Mouse (Mus musculus): ENCODE results near the gene Erlin1. TPM values are rescaled to one million over a fixed set of nuclear protein-coding genes. Genes with fewer than 3 reads are reported as not detected.

Gene Erlin1
- polyA plus RNA-seq (2014; fragmentation: Illumina TruSeq; extraction: RNeasy Lipid Tissue Mini Kit (QIAGEN cat#74804); ENCODE audit: low read depth, low replicate concordance) = 37.9 TPM

DNA sequence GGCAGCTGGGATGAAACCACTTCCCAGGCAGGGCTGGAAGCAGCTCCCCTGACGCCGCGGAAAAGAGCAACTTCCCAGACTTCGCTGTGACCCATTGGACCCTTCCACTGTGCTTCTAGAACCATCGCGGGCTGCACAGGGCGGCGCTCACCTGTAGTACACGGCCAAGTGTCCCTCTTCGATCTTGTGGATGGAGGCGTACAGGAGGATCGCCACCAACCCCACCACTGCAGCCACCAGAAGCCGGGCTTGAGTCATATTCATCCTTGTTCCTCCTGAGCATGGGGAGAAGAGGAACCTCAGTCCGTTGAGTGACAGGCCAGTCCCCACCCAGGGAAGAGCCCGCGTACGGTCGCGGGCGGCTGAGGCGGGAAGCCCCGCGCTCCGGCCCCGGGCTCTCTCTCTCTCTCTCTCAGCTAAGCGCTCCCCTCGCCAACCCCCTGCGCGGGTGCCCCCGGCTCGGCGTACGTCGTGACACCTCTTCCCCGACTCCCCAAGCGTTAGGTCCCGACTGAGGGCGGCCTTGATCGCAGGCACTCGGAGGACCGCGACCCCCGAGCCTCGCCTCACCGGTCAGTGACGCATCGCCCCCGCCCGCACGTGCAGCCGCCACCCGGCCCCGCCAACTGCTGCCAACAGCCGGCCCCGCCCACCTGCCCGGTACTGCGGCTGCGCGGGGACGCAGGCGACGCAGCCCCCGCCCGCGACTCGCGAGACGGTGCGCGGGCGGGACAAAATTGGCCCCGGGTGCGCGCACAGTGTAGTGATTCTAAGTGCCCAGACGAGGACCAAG lies at the start of gene Erlin1:
TSS of gene Erlin1 (minus strand) at position 665 of the 793 bp plus-strand sequence.

DNA sequence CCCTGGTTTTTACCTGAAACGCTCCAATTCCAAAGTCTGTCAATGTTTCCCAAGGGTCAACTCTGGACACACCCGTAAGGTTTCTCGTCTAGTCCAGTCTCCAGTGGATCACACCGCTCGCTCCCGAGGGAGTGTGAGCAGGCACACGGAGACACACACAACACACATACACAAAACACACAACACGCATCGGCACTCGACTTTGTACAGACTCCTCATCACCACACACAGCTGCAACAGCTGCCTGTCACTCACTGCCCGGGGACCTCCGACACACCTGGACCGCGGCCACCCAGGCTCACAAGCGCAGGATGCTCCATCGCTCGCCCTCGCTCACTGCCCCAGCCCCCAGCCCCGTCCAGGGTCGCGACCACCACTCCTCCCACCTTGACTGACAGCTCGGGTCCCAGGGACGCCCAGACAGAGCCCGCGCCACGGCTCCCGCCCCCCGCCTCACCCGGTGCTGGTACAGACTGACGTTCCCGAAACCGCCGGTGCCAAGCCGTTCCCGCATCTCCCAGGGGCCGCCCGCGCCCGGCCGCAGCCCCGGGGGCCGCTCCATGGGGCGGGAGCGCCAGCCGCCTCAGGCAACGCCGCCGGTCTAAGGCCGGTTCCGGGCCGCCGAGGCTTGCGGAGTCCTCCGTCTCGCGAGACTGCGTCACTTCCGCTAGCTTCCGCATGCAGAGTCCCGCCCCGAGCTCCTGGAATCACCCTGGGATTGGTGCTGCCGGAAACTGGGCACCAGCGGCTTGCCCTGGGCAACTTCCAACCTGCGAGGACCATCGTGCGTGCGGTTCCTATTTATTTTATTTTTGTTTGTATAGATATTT lies 37.5 kb upstream of the Erlin1 start, which contains the start of gene Chuk:
TSS of gene Chuk (minus strand) at position 650 of the 830 bp plus-strand sequence.

DNA sequence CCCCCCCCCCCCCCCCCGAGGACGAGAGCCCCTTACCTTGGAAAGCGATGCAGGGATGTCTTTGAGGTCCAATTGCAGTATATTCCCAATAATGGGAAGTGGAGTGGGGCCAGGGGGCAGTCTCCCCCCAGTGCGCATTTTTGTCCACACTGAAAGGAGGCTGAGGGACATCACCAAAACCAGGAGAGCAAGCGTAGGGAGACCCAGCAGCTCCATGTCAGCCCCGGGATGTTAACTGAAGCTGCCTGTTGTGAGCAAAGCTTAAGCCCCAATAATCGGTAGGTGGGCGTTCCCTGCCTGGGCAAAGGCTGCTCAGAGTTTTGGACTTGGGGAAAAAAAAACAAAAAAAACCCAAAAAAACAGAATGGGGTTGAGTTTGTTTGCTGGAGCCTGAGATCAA lies 40.6 kb downstream of the Erlin1 start, which contains the start of gene Cyp2c23:
TSS of gene Cyp2c23 (minus strand) at position 237 of the 400 bp plus-strand sequence.

DNA sequence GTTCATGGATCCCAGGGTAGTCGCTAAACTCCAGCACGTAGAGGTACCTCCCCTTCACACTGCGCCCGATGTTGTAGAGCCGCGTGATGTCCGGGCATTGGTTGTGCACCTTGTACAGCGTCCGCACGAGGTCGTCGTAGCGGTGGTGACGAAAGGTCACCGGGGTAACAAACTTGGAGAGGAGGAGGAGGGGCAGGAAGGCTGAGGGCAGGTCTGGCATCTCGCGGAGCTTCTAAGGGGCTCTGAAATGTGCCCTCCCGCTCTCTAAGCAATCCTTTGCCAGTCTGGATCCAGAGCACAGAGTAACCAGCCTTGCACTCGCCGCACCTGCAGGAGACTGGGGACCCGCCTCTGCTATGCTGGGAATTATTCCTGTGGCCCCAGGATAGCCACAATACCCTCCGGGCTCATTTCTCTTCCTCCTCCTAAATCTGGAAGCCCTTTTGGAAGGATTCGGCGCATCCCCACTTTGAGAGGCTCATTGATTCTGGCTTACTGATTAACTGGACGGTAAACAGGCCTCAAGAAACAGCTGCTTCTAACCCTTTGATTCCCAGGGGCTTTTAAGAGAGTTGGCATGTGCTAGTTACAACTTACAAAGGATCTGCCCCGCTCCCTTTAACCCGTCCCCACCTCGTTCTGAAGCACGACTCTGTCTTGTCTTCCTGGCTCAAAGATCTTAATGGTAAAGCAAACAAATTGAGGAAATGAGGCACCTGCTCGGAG lies 83.4 kb downstream of the Erlin1 start, which contains the start of gene Cpn1:
TSS of gene Cpn1 (minus strand) at position 488 of the 726 bp plus-strand sequence.

Other genes starting within 250 kb of the Erlin1 start
- gene Dnmbp, start 129.6 kb downstream of the Erlin1 start, polyA plus RNA-seq (2014; fragmentation: Illumina TruSeq; extraction: RNeasy Lipid Tissue Mini Kit (QIAGEN cat#74804); ENCODE audit: low read depth, low replicate concordance) = 2.7 TPM
- not detected for gene Cpn1, start 83.2 kb downstream of the Erlin1 start, polyA plus RNA-seq (2014; fragmentation: Illumina TruSeq; extraction: RNeasy Lipid Tissue Mini Kit (QIAGEN cat#74804); ENCODE audit: low read depth, low replicate concordance)
- 0.70 TPM for gene Cyp2c23, start 40.6 kb downstream of the Erlin1 start, polyA plus RNA-seq (2014; fragmentation: Illumina TruSeq; extraction: RNeasy Lipid Tissue Mini Kit (QIAGEN cat#74804); ENCODE audit: low read depth, low replicate concordance)
- 274 TPM for gene Chuk, start 37.7 kb upstream of the Erlin1 start, polyA plus RNA-seq (2014; fragmentation: Illumina TruSeq; extraction: RNeasy Lipid Tissue Mini Kit (QIAGEN cat#74804); ENCODE audit: low read depth, low replicate concordance)
- 27.5 TPM for gene Cwf19l1, start 66.1 kb upstream of the Erlin1 start, polyA plus RNA-seq (2014; fragmentation: Illumina TruSeq; extraction: RNeasy Lipid Tissue Mini Kit (QIAGEN cat#74804); ENCODE audit: low read depth, low replicate concordance)
- 37.8 TPM for gene Bloc1s2, start 76.7 kb upstream of the Erlin1 start, polyA plus RNA-seq (2014; fragmentation: Illumina TruSeq; extraction: RNeasy Lipid Tissue Mini Kit (QIAGEN cat#74804); ENCODE audit: low read depth, low replicate concordance)
- not detected for gene Pkd2l1, start 122.7 kb upstream of the Erlin1 start, polyA plus RNA-seq (2014; fragmentation: Illumina TruSeq; extraction: RNeasy Lipid Tissue Mini Kit (QIAGEN cat#74804); ENCODE audit: low read depth, low replicate concordance)
- not detected for gene Scd3, start 133.5 kb upstream of the Erlin1 start, polyA plus RNA-seq (2014; fragmentation: Illumina TruSeq; extraction: RNeasy Lipid Tissue Mini Kit (QIAGEN cat#74804); ENCODE audit: low read depth, low replicate concordance)
- 992 TPM for gene Scd2, start 223.9 kb upstream of the Erlin1 start, polyA plus RNA-seq (2014; fragmentation: Illumina TruSeq; extraction: RNeasy Lipid Tissue Mini Kit (QIAGEN cat#74804); ENCODE audit: low read depth, low replicate concordance)

Data from adrenal gland, adult 10 weeks (tissue).